Mouse (Mus musculus): ENCODE data around the gene Atp6v1c2. TPM values are rescaled to one million over a fixed set of nuclear protein-coding genes. Genes with fewer than 3 reads are reported as not detected.

Gene Atp6v1c2
- total RNA-seq, 2 experiments from 2014 or later = 0.21 TPM; not detected in 1

- DNase-seq = no peak
These were observed 4.3 kb downstream of the Atp6v1c2 start for GRCm38 (mm10) chr12:17324549-17325470.

DNA sequence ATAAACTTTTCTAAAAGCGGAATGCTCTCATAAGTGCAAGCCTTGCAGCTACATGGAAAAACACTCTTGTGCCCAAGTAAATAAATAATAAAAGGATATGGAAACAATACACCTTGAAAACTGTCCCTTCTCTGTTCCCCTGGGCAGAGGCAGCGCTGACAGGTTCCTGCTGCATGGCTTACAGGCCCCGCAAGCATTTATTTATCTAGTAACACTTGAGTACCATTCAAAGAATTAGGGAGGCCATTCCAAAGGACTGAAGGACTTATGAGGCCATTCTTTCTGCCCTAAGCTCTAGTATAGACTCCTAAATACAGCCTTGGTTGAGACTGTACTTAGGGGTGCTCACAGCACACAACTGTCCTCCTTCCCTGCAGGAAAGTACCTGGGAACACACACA is 10.7 kb downstream of the Atp6v1c2 start:
- no peak for DNase-seq

GRCm38 (mm10) chr12:17317970-17318369 is 11.2 kb downstream of the Atp6v1c2 start:
- DNase-seq = no peak

GRCm38 (mm10) chr12:17316096-17316495 is 13.1 kb downstream of the Atp6v1c2 start:
- no peak for DNase-seq

- no peak for DNase-seq
These were observed 18.0 kb downstream of the Atp6v1c2 start for GRCm38 (mm10) chr12:17310852-17311839.

DNA sequence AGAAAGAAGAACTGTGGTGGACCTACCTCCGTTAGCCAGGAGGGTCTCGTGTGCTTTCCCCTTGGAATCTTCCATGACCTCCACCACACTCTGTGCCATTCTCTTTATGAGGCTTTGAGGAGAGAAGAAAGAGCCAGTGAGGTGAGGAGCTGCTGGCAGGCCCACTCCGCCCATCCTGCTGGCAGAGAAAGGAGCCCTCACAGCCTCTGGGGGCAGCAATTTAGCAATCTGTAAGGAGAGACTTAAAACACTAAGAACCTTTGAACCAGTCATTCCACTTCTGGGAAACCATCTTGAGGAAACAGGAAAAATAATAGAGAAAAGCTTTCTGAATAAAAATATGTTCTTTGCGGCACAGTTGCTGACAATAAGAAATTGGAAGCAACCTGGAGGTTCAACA is 20.9 kb downstream of the Atp6v1c2 start:
- no peak for DNase-seq

DNA sequence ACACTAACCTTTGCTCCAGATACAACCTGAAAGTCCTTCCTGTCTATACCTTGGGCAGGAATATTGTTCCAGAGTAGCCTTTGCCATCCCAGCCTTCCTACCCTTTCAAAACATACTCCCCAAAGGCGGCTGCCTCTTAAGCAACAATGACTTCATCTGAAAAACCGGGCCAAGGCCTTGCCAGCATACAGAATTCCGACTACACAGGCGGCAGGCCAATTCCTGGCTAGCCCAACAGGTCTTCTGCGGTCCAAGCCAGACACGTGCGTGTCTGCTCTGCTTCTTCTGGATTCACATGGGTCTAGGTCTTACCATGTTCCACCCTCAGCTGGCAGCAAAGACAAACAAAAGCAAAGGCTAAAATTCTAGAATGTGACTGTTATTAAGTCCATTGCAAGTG is 23.7 kb downstream of the Atp6v1c2 start:
- no peak for DNase-seq

- DNase-seq = no peak
These were observed 29.3 kb downstream of the Atp6v1c2 start for GRCm38 (mm10) chr12:17299902-17300301.

DNA sequence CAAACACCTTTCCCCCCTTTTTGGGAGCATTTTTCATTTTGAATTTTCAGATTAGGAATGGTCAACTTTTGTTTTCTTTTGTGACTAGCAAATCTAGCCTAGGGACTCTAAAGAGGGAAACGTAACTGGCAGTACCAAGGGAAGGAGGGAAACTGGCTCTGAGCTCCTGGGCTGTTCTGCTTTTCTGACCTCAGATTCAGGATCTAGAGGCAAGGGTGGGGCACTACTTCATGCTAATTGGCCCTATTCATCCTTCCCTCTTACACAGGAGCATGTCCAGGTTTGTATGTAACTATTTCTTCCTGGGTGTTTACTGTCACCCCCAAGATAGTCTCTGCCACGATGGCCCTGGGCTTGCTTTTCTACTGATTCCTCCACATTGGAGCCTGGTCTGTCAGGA is 32.3 kb downstream of the Atp6v1c2 start:
- no peak for DNase-seq

- no peak for DNase-seq
These were observed 38.6 kb downstream of the Atp6v1c2 start for GRCm38 (mm10) chr12:17290569-17290968.

DNA sequence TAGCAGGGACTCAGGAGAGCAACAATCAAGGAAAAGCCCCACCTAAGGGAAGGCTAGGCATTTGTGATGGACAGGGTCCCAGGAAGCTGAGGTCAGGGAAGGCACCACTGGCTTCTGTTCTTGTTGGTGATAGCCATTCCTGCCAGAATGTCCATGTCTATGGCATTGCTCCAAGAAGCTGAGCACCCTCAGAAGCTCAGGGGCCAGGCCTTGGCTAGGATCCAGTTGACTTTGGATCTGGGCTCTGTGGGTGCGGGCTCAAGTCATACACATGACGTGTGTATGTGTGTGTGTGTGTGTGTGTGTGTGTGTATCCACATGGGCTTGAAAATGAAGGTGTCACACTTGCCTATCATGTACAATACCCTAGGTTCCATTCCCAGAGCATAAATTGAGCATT is 39.2 kb downstream of the Atp6v1c2 start:
- no peak for DNase-seq

GRCm38 (mm10) chr12:17289060-17289459 is 40.1 kb downstream of the Atp6v1c2 start:
- no peak for DNase-seq

GRCm38 (mm10) chr12:17288496-17288895 is 40.7 kb downstream of the Atp6v1c2 start:
- no peak for DNase-seq

GRCm38 (mm10) chr12:17273841-17274240 is 55.3 kb downstream of the Atp6v1c2 start:
- no peak for DNase-seq

DNA sequence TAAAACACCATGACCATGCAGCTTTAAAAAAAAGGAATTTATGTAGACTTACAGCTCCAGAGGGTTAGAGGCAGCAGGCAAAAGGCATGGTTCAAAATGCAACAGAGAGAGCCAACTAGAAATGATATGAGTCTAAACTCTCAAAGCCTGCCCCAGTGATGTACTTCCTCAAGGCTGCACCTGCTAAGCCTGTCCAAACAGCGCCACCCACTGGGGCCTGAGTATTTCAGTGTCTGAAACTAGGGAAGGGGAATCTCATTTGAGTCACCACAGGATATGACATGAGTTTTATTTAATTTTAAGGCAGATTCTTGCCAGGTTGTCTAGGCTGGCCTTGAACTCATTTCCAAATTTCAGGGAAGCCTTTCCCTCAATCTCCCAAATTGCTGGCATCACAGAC is 57.9 kb downstream of the Atp6v1c2 start:
- no peak for DNase-seq

DNA sequence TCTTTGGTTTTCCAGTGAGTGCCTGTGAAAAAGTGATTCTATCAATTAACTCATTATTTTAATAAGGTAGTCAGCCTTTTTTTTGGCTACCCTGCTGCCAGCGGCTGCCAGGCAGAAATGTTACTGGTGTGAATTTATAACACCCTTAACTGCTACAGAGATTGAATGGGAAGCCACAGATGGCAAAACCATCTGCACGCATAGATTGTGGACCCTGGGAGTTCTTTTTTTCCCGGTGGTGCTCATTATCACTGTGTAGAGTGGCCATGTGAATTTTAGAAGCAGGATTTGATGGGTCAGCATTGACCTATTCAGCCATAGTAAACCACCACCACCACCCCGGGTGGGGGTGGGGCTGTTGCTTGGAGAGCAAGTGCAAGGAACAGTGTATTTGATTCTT is 61.8 kb downstream of the Atp6v1c2 start:
- no peak for DNase-seq

DNA sequence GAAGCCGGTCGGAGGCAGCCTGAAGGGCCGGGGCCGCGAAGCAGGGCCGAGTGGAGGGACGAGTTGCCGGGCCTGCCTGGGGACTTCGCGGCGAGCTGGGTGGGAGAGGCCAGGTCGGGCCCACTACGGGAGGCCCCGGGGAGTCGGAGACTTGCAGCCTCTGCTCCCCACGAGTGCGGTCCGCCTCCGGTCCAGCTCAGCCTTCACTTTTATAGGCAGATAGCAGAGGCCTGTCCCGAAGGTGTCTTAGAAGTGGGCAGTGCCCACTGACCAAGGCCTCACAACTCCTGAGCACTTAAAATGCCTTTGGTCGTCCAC is 62.5 kb downstream of the Atp6v1c2 start:
- DNase-seq = no peak

DNA sequence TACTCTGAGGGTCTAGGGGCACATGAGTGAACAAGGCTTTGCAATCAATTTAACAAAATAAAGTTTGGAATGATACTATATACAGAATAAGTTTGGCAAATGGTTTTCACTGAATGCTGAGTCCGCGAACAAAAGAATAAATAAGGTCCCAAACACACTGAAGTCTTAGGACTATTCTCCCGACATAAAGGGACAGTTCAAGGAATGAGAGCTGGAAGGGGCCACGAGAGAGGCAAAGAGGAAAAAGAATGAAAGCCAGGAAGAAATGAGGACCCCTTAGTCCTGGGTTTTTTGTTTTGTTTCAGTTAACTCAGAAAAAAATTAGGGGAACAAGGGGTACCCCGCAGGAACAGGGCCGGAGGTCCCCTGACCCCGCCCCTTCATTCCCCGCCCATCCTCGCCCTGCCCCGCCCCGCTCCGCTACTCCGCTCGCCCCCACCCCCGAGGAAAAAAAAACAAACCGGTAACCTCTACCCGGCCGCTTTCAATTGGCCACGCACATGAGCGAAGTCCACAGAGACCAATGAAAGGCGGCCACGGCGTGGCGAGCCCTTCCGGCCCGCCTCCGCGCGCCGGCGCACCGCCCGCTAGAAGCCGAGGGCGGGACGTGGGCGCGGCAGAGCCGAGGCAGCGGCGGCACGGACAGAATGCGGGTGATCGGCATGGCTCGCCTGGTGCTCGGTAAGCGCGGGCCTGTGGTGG is 63.0 kb downstream of the Atp6v1c2 start, which contains the start of gene Pdia6:
Gene Pdia6 (plus strand): TSS at position 575 of the 702 bp plus-strand sequence.
- DNase-seq = peak; percentile 96

GRCm38 (mm10) chr12:17264826-17265225 is 64.3 kb downstream of the Atp6v1c2 start:
- no peak for DNase-seq

DNA sequence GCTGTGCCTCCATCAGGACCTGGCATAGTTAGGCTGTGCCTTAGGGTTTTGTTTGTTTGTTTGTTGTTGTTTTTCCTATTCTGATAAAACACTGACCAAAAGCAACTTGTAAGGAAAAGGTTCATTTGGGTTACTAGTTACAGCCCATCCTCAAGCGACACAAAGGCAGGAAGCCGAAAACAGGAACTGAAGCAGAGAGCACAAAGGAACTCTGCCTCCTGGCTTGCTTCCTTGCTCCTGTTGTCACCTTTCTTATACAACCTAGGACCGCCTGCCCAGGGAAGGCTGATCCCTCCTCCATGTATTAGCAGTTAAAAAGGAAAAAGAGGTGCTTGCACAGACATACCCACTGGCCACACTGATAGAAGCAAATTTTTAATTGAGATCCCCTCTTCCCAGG is 65.3 kb downstream of the Atp6v1c2 start:
- DNase-seq = no peak

- no peak for DNase-seq
These were observed 68.2 kb downstream of the Atp6v1c2 start for GRCm38 (mm10) chr12:17261005-17261404.

DNA sequence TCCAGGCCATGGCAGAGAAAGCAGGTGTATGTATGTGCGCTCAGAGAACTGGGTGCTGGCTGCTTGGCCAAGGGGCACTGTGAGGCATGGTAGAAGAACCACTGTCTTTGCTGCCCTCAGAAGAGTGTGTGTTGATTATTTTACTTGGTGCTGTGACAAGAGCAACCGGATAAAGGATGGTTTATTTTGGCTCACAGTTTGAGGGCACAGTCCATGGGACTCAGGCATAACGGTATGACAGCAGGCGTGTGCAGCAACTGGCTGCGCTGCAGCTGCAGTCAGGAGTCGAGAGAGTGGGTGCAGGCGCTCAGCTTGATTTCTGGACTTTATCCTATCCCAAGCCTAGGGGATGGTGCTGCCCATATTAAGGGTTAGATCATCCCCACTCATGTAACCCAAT is 70.7 kb downstream of the Atp6v1c2 start:
- no peak for DNase-seq
